Mouse (Mus musculus) MEL (cell line): Measurements from ENCODE around the gene Utf1. TPM values are rescaled to one million over a fixed set of nuclear protein-coding genes. Genes with fewer than 3 reads are reported as not detected.

Source experiments
- DNase-seq: peaks from one replicate; pipeline ENCODE4 v3.0.0; 2011; ENCODE audit warnings: low read depth, low spot score
- H3K27ac ChIP-seq: 2 replicates; pipeline ENCODE4 v1.5.1; 2012; ENCODE audit warnings: low read depth, mild to moderate bottlenecking, control low read depth, low read length, moderate library complexity; ENCODE audit not compliant: control insufficient read depth
- H3K27me3 ChIP-seq, 2 experiments: fragments of 150-350 bp in 1 of 2; sonication (generic) in 1 of 2; 2 replicates each; pipeline ENCODE4 v1.6.1; 2012; ENCODE audit warnings: low read length in 2 of 2, mild to moderate bottlenecking in 2 of 2, improper control_type of control experiment in 1 of 2, moderate library complexity in 1 of 2; ENCODE audit not compliant: insufficient read depth in 2 of 2, control insufficient read depth in 1 of 2
- H3K36me3 ChIP-seq, 2 experiments: 2 replicates each; pipeline ENCODE4 v1.6.1; 2012 to 2014; ENCODE audit warnings: low read length in 2 of 2, improper control_type of control experiment in 1 of 2, inconsistent platforms in 1 of 2, mild to moderate bottlenecking in 1 of 2; ENCODE audit not compliant: insufficient read depth in 2 of 2, control insufficient read depth in 1 of 2
- H3K4me1 ChIP-seq, 2 experiments: fragments of 150-350 bp in 1 of 2; sonication (generic) in 1 of 2; 2 replicates each; pipeline ENCODE4 v1.6.1; 2012; ENCODE audit warnings: low read length in 2 of 2, improper control_type of control experiment in 1 of 2, mild to moderate bottlenecking in 1 of 2; ENCODE audit not compliant: insufficient read depth in 2 of 2, control insufficient read depth in 1 of 2
- H3K4me3 ChIP-seq, 2 experiments: fragments of 150-350 bp in 1 of 2; sonication (generic) in 1 of 2; 2 replicates each; pipeline ENCODE4 v1.5.1; 2012; ENCODE audit warnings: low read depth in 2 of 2, low read length in 2 of 2, mild to moderate bottlenecking in 2 of 2, moderate library complexity in 2 of 2, control low read depth in 1 of 2, improper control_type of control experiment in 1 of 2; ENCODE audit not compliant: control insufficient read depth in 1 of 2, insufficient read depth in 1 of 2
- H3K79me2 ChIP-seq: 2 replicates; pipeline ENCODE4 v1.6.1; 2012; ENCODE audit warnings: mild to moderate bottlenecking, low read length, moderate library complexity; ENCODE audit not compliant: control insufficient read depth, poor library complexity, insufficient read depth
- H3K9ac ChIP-seq: 2 replicates; pipeline ENCODE4 v1.6.1; 2012; ENCODE audit warnings: low read depth, mild to moderate bottlenecking, control low read depth, low read length, moderate library complexity; ENCODE audit not compliant: control insufficient read depth, poor library complexity, severe bottlenecking
- H3K9me3 ChIP-seq: fragments of 150-350 bp; sonication (generic); replicated peaks from 2 replicates; pipeline ENCODE4 v1.6.1; 2012; ENCODE audit warnings: mild to moderate bottlenecking, low read length, improper control_type of control experiment, moderate library complexity; ENCODE audit not compliant: insufficient read depth
- CTCF ChIP-seq, 3 experiments: IDR thresholded peaks in 2 of 3; conservative IDR thresholded peaks in 1 of 3; 2 replicates each; pipeline ENCODE4 v1.5.1; 2011 to 2012; ENCODE audit warnings: low read length in 3 of 3, low read depth in 2 of 3, mild to moderate bottlenecking in 2 of 3, improper control_type of control experiment in 1 of 3, inconsistent platforms in 1 of 3, mixed read lengths in 1 of 3, moderate library complexity in 1 of 3; ENCODE audit not compliant: control insufficient read depth in 1 of 3, insufficient read depth in 1 of 3, poor library complexity in 1 of 3, severe bottlenecking in 1 of 3
- EP300 ChIP-seq, 2 experiments: IDR thresholded peaks; 2 replicates each; pipeline ENCODE4 v1.6.1; 2011; ENCODE audit warnings: improper control_type of control experiment in 2 of 2, low read length in 2 of 2, low read depth in 1 of 2, mild to moderate bottlenecking in 1 of 2
- MAX ChIP-seq: IDR thresholded peaks from 2 replicates; pipeline ENCODE4 v1.6.1; 2011; ENCODE audit warnings: low read length, improper control_type of control experiment
- POLR2A ChIP-seq, 2 experiments: IDR thresholded peaks; 2 replicates each; pipeline ENCODE4 v1.6.1; 2011 to 2012; ENCODE audit warnings: low read length in 2 of 2, mild to moderate bottlenecking in 2 of 2, control low read depth in 1 of 2, improper control_type of control experiment in 1 of 2, low read depth in 1 of 2, moderate library complexity in 1 of 2; ENCODE audit not compliant: control insufficient read depth in 1 of 2, insufficient read depth in 1 of 2, poor library complexity in 1 of 2
- RAD21 ChIP-seq: IDR thresholded peaks from 2 replicates; pipeline ENCODE4 v1.6.1; 2011; ENCODE audit warnings: mild to moderate bottlenecking, low read depth, low read length, improper control_type of control experiment
- SMC3 ChIP-seq: IDR thresholded peaks from 2 replicates; pipeline ENCODE4 v1.6.1; 2011; ENCODE audit warnings: low read depth, low read length, improper control_type of control experiment
- ZC3H11A ChIP-seq: IDR thresholded peaks from 2 replicates; pipeline ENCODE4 v1.6.1; 2012; ENCODE audit warnings: low read depth, mild to moderate bottlenecking, inconsistent platforms, low read length, improper control_type of control experiment
- polyA plus RNA-seq, 2 experiments: library from polyadenylated mRNA; stranded (reverse) in 1 of 2; unstranded in 1 of 2; fragments of >175 nt in 1 of 2; fragments of >200 nt in 1 of 2; gene quantifications; 2 replicates each; pipeline versions ENCODE4 v1.2.1 to v1.2.4; 2012; ENCODE audit warnings: low replicate concordance in 2 of 2, low read depth in 1 of 2; ENCODE audit not compliant: insufficient read length in 2 of 2, insufficient read depth in 1 of 2, missing spikeins in 1 of 2
- total RNA-seq: library from RNA; depleted of rRNA; stranded (reverse); fragments of 300-350 nt; gene quantifications from 2 replicates; pipeline ENCODE4 v1.2.3, GENCODE M21; 2012; rRNA removed

Gene Utf1
- total and polyA plus RNA-seq, 3 experiments: not detected

- Histone ChIP-seq H3K79me2 (no peaks in the 10 kb centered on the region), H3K9ac (no peak overlapping the region), H3K36me3 (peaks cover 0 to 2% of the 10 kb centered on the region in 2 experiments; a peak in 1 of 4 replicates), H3K4me1 (no peaks in the 10 kb centered on the region), H3K27me3 (no peaks in the 10 kb centered on the region), H3K4me3 (no peak overlapping the region), H3K27ac (no peak overlapping the region), H3K9me3 (no peaks in the 10 kb centered on the region)
- peak; percentile 77 for DNase-seq
- TF ChIP-seq RAD21 (peak; percentile 73), MAX (no peak), SMC3 (peak; percentile 73), POLR2A (IDR thresholded peaks at IDR 0.05; ENCODE audit: control insufficient read depth in 1 of 2, insufficient read depth in 1 of 2, low read depth in 1 of 2, low read length in 2 of 2, poor library complexity in 1 of 2) (no peak), ZC3H11A (peak; percentile 54), EP300 (IDR thresholded peaks at IDR 0.05; ENCODE audit: low read depth in 1 of 2, low read length in 2 of 2) (no peak), CTCF (IDR thresholded peaks at IDR 0.05 in 2 of 3, conservative IDR thresholded peaks at IDR 0.05 in 1 of 3; ENCODE audit: control insufficient read depth in 1 of 3, insufficient read depth in 1 of 3, low read depth in 2 of 3, low read length in 3 of 3, poor library complexity in 1 of 3, severe bottlenecking in 1 of 3) (peak; percentile 66 to 81 (median 78))
Observed at GRCm38 (mm10) chr7:139994676-139995075, 51.1 kb downstream of the Utf1 start.

Other genes starting within 250 kb of the Utf1 start
- gene Adgra1, start 109.6 kb upstream of the Utf1 start, total RNA-seq: not detected in 2 replicates
- gene Adgra1, start 109.6 kb upstream of the Utf1 start, polyA plus RNA-seq: not detected
- 0.07 TPM in 1 of 2 replicates, not detected in the other for gene Kndc1, start 49.1 kb upstream of the Utf1 start, total RNA-seq
- gene Kndc1, start 49.1 kb upstream of the Utf1 start, polyA plus RNA-seq: not detected
- gene 6430531B16Rik, start 35.0 kb downstream of the Utf1 start, total RNA-seq: not detected in 2 replicates
- gene 6430531B16Rik, start 35.0 kb downstream of the Utf1 start, polyA plus RNA-seq: under 1 TPM in 1 of 2 experiments, not detected in 1; 0.13 TPM
- 0.39 and 0.75 TPM in 2 replicates for gene Adam8, start 48.8 kb downstream of the Utf1 start, total RNA-seq
- gene Adam8, start 48.8 kb downstream of the Utf1 start, polyA plus RNA-seq: under 1 TPM in 1 of 2 experiments, not detected in 1; 0.50 TPM
- gene Zfp511, start 92.6 kb downstream of the Utf1 start, total RNA-seq: 29.4 and 35.6 TPM in 2 replicates
- 10 to 100 TPM in 1 of 2 experiments, not detected in 1; 51.5 TPM for gene Zfp511, start 92.6 kb downstream of the Utf1 start, polyA plus RNA-seq
- gene Tubgcp2, start 92.9 kb downstream of the Utf1 start, total RNA-seq: 27.0 and 27.1 TPM in 2 replicates
- 10 to 100 TPM in 1 of 2 experiments, not detected in 1; 43.6 TPM for gene Tubgcp2, start 92.9 kb downstream of the Utf1 start, polyA plus RNA-seq
- gene Msx3, start 105.3 kb downstream of the Utf1 start, total RNA-seq: not detected in 2 replicates
- gene Msx3, start 105.3 kb downstream of the Utf1 start, polyA plus RNA-seq: not detected
- not detected in 2 replicates for gene Caly, start 138.8 kb downstream of the Utf1 start, total RNA-seq
- gene Caly, start 138.8 kb downstream of the Utf1 start, polyA plus RNA-seq: under 1 TPM in 1 of 2 experiments, not detected in 1; 0.11 TPM
- not detected in 2 replicates for gene Prap1, start 149.6 kb downstream of the Utf1 start, total RNA-seq
- gene Prap1, start 149.6 kb downstream of the Utf1 start, polyA plus RNA-seq: not detected
- gene Fuom, start 158.7 kb downstream of the Utf1 start, total RNA-seq: 0.36 and 1.1 TPM in 2 replicates
- gene Fuom, start 158.7 kb downstream of the Utf1 start, polyA plus RNA-seq: 10 to 100 TPM in 1 of 2 experiments, not detected in 1; 10.9 TPM
- gene Paox, start 172.0 kb downstream of the Utf1 start, total RNA-seq: 0.29 TPM in 1 of 2 replicates, not detected in the other
- gene Paox, start 172.0 kb downstream of the Utf1 start, polyA plus RNA-seq: under 1 TPM in 1 of 2 experiments, not detected in 1; 0.25 TPM
- gene Echs1, start 172.7 kb downstream of the Utf1 start, total RNA-seq: 22.8 and 30.3 TPM in 2 replicates
- gene Echs1, start 172.7 kb downstream of the Utf1 start, polyA plus RNA-seq: 10 to 100 TPM in 1 of 2 experiments, not detected in 1; 47.7 TPM
- gene Mtg1, start 193.8 kb downstream of the Utf1 start, total RNA-seq: 10.8 and 18.1 TPM in 2 replicates
- gene Mtg1, start 193.8 kb downstream of the Utf1 start, polyA plus RNA-seq: 10 to 100 TPM in 1 of 2 experiments, not detected in 1; 38.1 TPM
- not detected in 2 replicates for gene Sprn, start 211.1 kb downstream of the Utf1 start, total RNA-seq
- not detected for gene Sprn, start 211.1 kb downstream of the Utf1 start, polyA plus RNA-seq
- not detected in 2 replicates for gene Olfr522, start 221.0 kb downstream of the Utf1 start, total RNA-seq
- gene Olfr522, start 221.0 kb downstream of the Utf1 start, polyA plus RNA-seq: not detected
- gene Olfr523, start 229.4 kb downstream of the Utf1 start, total RNA-seq: not detected in 2 replicates
- not detected for gene Olfr523, start 229.4 kb downstream of the Utf1 start, polyA plus RNA-seq